Mouse (Mus musculus) embryonic fibroblast, embryonic 13.5 days (primary cell): Measurements from ENCODE around the gene Disp1. TPM values are rescaled to one million over a fixed set of nuclear protein-coding genes. Genes with fewer than 3 reads are reported as not detected.

Source experiments
- H3K27ac ChIP-seq: 2 replicates; pipeline ENCODE4 v1.5.1; 2012; ENCODE audit warnings: low read length, control low read depth, inconsistent platforms; ENCODE audit not compliant: insufficient read depth
- H3K4me1 ChIP-seq: 2 replicates; pipeline ENCODE4 v1.6.1; 2011; ENCODE audit warnings: low read length; ENCODE audit not compliant: control insufficient read depth, insufficient read depth
- H3K4me3 ChIP-seq: 2 replicates; pipeline ENCODE4 v1.5.1; 2011; ENCODE audit warnings: mild to moderate bottlenecking, control low read depth, low read length; ENCODE audit not compliant: insufficient read depth
- CTCF ChIP-seq: IDR thresholded peaks from 2 replicates; pipeline ENCODE4 v1.5.1; 2011; ENCODE audit warnings: mild to moderate bottlenecking, control low read depth, low read length, moderate library complexity, borderline replicate concordance; ENCODE audit not compliant: insufficient read depth
- POLR2A ChIP-seq: IDR thresholded peaks from 2 replicates; pipeline ENCODE4 v1.6.1; 2011; ENCODE audit warnings: low read depth, mild to moderate bottlenecking, control low read depth, low read length, moderate library complexity
- polyA plus RNA-seq: library from polyadenylated mRNA; stranded (reverse); fragments of >200 nt; gene quantifications from 2 replicates; pipeline ENCODE4 v1.2.4, GENCODE M21; 2011; ENCODE audit warnings: low read depth; ENCODE audit not compliant: missing spikeins, insufficient read length

The Disp1 gene
- polyA plus RNA-seq, 1 experiment: 25.3 TPM

- Histone ChIP-seq H3K4me3 (no peak overlapping the region), H3K27ac (no peak overlapping the region), H3K4me1 (0 out of 2 replicates have a peak, but pooled peaks cover 4% of the 10 kb centered on the region)
- no peak for TF ChIP-seq CTCF
- TF ChIP-seq POLR2A: no peak
These were observed 54.6 kb downstream of the Disp1 start for GRCm38 (mm10) chr1:183166700-183167099.

DNA sequence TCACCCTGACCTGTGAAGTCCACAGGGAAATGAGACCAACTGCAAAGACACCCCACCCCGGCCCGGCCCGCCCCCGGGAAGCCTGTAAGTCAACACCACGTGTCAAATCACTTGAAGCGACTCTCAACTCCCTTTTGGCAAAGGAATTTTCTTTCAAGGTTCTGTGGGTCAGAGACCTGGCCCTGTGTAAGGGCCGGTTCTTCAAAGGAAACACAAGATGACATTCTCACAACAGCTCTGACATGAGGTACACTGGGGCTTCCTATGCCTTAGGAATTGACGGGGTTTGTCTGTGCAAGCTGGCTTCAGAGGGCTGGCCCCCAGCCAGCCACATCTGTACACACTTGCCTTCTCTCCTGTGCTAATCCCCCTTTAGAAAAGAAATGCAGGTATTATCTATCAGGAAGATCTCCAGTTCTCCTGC is 56.7 kb downstream of the Disp1 start:
- Histone ChIP-seq H3K4me1 (0 out of 2 replicates have a peak, but pooled peaks cover 4% of the 10 kb centered on the region), H3K27ac (no peak overlapping the region)

DNA sequence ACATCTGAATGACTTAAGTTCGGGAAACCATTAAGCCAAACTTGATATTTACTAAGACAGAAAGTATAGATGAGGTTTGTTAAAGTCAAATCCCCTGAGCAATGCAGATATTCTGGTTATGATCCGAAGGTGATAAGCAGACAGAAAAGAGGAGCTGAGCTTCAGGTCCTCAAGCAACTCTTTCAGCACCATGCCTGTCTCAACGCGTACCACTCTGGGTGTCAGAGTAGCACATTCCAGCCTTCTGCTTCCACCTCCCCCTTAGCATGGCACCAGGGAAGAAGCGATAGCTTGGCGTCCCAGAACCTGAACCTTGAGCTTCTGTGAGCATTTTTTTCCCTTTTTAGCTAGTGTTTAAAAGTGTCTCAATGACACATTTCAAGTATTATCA is 57.1 kb downstream of the Disp1 start:
- Histone ChIP-seq H3K4me1 (0 out of 2 replicates have a peak, but pooled peaks cover 4% of the 10 kb centered on the region), H3K27ac (no peak overlapping the region), H3K4me3 (no peak overlapping the region)
- TF ChIP-seq CTCF: no peak
- TF ChIP-seq POLR2A: no peak

More for the DNA sequence above, 56.7 kb downstream of the Disp1 start:
- H3K4me3 ChIP-seq: no peak overlapping the region
- TF ChIP-seq POLR2A (no peak), CTCF (no peak)

DNA sequence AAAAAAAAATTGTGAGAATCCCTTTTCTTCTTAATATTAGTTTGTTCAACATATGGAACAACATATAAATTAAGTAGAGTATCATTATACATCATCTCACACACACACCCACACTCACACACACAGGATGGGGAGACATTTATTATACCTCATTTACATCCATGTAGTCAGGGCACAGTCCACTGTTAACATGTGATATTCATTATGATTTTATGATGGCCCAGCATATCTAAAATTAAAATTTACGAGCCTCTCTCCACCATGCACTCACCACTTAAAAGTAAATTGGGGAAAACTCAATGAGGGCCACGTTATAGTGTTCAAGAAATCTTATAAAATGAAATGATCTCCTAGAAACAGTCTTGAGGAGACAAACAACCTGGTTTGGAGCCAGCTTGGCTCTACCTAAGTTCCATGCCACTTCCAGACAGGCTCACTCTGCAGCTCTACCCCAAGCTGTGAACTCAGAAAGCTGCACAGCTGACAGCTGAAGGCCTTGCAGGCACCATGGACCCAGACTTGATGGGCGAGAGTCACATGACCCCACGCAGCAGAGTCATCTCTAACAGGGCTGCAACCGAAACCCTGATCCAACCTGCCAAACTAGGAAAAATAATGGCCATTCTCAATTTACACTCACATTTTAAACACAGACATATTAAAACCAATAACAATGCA is 57.7 kb downstream of the Disp1 start:
- Histone ChIP-seq H3K4me3 (no peak overlapping the region), H3K4me1 (0 out of 2 replicates have a peak, but pooled peaks cover 4% of the 10 kb centered on the region), H3K27ac (no peak overlapping the region)
- TF ChIP-seq CTCF: no peak
- no peak for TF ChIP-seq POLR2A

GRCm38 (mm10) chr1:183161057-183161456 is 60.3 kb downstream of the Disp1 start:
- 0 out of 2 replicates have a peak, but pooled peaks cover 4% of the 10 kb centered on the region for H3K4me1 ChIP-seq
- no peak overlapping the region for H3K27ac ChIP-seq
- no peak for TF ChIP-seq CTCF
- no peak for TF ChIP-seq POLR2A
- no peak overlapping the region for H3K4me3 ChIP-seq

DNA sequence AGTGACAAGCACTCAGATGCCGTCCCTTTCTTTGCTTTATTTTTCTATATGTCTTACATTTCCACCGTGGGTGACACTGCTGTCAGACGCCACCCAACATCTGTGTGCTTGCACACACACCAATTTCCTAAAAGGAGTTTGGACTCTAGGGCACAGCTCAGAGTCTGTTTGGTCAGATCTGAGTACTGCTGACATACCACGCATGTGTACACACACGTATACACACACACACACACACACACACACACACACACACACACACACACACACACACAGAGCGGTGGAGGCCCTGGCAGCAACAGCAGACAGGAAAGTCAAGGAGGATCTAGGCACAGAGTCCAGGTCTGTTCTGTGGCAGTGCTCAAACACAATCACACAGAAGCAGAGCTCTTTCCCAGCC is 61.1 kb downstream of the Disp1 start:
- Histone ChIP-seq H3K27ac (no peak overlapping the region), H3K4me3 (no peak overlapping the region), H3K4me1 (peaks cover 8% of the 10 kb centered on the region)
- TF ChIP-seq CTCF: no peak

DNA sequence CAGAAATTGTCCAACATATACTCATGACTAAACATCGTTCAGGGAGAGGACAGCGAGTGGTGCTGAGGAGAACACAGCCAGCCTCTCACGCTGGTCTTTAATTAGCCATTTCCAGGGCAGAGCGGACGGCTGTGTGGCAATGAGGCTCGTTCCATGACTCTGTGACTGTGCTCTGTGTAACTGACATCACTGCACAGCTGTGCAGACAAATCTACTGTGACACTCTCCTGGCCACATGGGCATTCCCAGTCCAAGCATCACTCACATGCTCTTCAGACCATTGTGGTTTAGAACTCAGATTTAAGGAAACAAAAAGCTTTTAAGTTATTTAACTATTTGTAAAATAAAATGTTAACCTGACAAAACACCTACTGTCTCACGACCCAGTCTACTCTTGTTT is 62.1 kb downstream of the Disp1 start:
- H3K27ac ChIP-seq: no peak overlapping the region
- peaks cover 12% of the 10 kb centered on the region for H3K4me1 ChIP-seq
- no peak for TF ChIP-seq POLR2A
- TF ChIP-seq CTCF: no peak
- no peak overlapping the region for H3K4me3 ChIP-seq

DNA sequence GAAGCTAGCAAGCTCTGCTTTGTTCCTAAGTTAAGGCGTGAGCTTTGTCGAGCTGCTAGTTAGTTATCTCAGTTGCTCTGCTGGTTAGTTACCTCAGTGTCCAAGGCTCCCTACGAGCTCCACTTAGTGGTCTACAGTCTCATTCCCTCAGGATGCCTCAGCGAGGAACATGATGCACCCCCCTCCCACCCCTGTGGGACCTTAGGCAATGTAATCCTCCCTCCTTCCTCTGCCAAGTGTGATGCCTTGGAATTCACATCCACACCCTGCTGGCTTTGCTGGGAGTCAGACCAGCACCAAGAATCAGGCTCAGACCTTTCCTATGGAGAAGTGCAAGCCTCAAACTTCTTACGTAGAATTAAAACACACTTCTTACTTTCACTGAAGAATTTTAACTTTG is 65.7 kb downstream of the Disp1 start:
- no peak overlapping the region for H3K4me3 ChIP-seq
- peak overlapping the region; percentile 82 for H3K27ac ChIP-seq
- no peak for TF ChIP-seq CTCF
- no peak for TF ChIP-seq POLR2A
- peaks cover 22% of the 10 kb centered on the region for H3K4me1 ChIP-seq

GRCm38 (mm10) chr1:183154296-183155204 is 66.8 kb downstream of the Disp1 start:
- no peak overlapping the region for H3K4me3 ChIP-seq
- H3K4me1 ChIP-seq: peaks cover 31% of the 10 kb centered on the region
- peak overlapping the region; percentile 62 for H3K27ac ChIP-seq
- TF ChIP-seq POLR2A: no peak
- no peak for TF ChIP-seq CTCF

GRCm38 (mm10) chr1:183153354-183153753 is 68.0 kb downstream of the Disp1 start:
- H3K4me3 ChIP-seq: no peak overlapping the region
- no peak for TF ChIP-seq POLR2A
- no peak for TF ChIP-seq CTCF
- H3K4me1 ChIP-seq: peaks cover 31% of the 10 kb centered on the region
- H3K27ac ChIP-seq: 0 out of 2 replicates have a peak overlapping the region, but pooled peaks have one; percentile 38
